Mouse (Mus musculus): ENCODE measurements around the gene Suz12.

The Suz12 gene

GRCm38 (mm10) chr11:80075608-80076277, 82.8 kb downstream of the Suz12 start:
- no peak for DNase-seq (ENCODE audit: low spot score in 2 of 2)

GRCm38 (mm10) chr11:80077784-80078545, 85.1 kb downstream of the Suz12 start:
- DNase-seq (ENCODE audit: low spot score in 2 of 2): no peak

- no peak for DNase-seq (ENCODE audit: low spot score in 2 of 2)
These were observed 85.9 kb downstream of the Suz12 start for GRCm38 (mm10) chr11:80078831-80079230.

GRCm38 (mm10) chr11:80079751-80080150, 86.8 kb downstream of the Suz12 start:
- DNase-seq (ENCODE audit: low spot score in 2 of 2): no peak

- no peak for DNase-seq (ENCODE audit: low spot score in 2 of 2)
These were observed 87.5 kb downstream of the Suz12 start for GRCm38 (mm10) chr11:80080381-80080825.

GRCm38 (mm10) chr11:80080826-80081728, 88.2 kb downstream of the Suz12 start, which contains the start of gene Crlf3:
Crlf3 (minus strand) TSS chr11:80080991.
- DNase-seq (ENCODE audit: low spot score in 2 of 2): peak; percentile 62 to 88

- no peak for DNase-seq (ENCODE audit: low spot score in 2 of 2)
These were observed 88.9 kb downstream of the Suz12 start for GRCm38 (mm10) chr11:80081786-80082319.
